Comparison of ENCODE assay signal across 8 mouse cellular contexts in genomic region chr10:27616641-27617415, GRCm38 (mm10). TPM values are rescaled to one million over a fixed set of nuclear protein-coding genes. Genes with fewer than 3 reads are reported as not detected.
DNase-seq lines count a peak whose midpoint lies in the region; ATAC-seq lines count a peak whose summit lies in the region.

No protein-coding gene starts in this region.

- ATAC-seq in forebrain, embryonic 16.5 days, result peak; percentile 43
- peak; percentile 87 for ATAC-seq in limb, embryonic 12.5 days (ENCODE audit: insufficient number of reproducible peaks, insufficient read depth, low FRiP score, low TSS enrichment, low read depth)
- 0 out of 2 replicates have a peak, but pooled peaks have one; percentile 54 for ATAC-seq in midbrain, embryonic 16.5 days

- no peaks in the 10 kb centered on the region for H3K36me3 ChIP-seq in forebrain, embryonic 16.5 days (ENCODE audit: control insufficient read depth, insufficient read depth)
- H3K36me3 ChIP-seq in hindbrain, embryonic 10.5 days, result no peaks in the 10 kb centered on the region
- no peaks in the 10 kb centered on the region for H3K36me3 ChIP-seq in limb, embryonic 12.5 days
- no peaks in the 10 kb centered on the region for H3K36me3 ChIP-seq in midbrain, embryonic 16.5 days (ENCODE audit: control insufficient read depth, insufficient read depth, low read length)

- peak overlapping the region; percentile 34 for H3K4me3 ChIP-seq in forebrain, embryonic 16.5 days (replicated peaks; ENCODE audit: low read length)
- H3K4me3 ChIP-seq in hindbrain, embryonic 10.5 days, result peak overlapping the region; percentile 46
- peak overlapping the region; percentile 49 for H3K4me3 ChIP-seq in limb, embryonic 12.5 days (replicated peaks)
- H3K4me3 ChIP-seq in midbrain, embryonic 16.5 days (ENCODE audit: low read depth, low read length), result peak overlapping the region; percentile 21

- H3K4me2 ChIP-seq in forebrain, embryonic 16.5 days (ENCODE audit: low read length), result peak overlapping the region; percentile 50
- H3K4me2 ChIP-seq in limb, embryonic 12.5 days, result peak overlapping the region; percentile 74
- H3K4me2 ChIP-seq in midbrain, embryonic 16.5 days (ENCODE audit: low read length), result peak overlapping the region; percentile 56

- H3K9me3 ChIP-seq in forebrain, embryonic 16.5 days (ENCODE audit: control insufficient read depth, low read length), result no peaks in the 10 kb centered on the region
- H3K9me3 ChIP-seq in hindbrain, embryonic 10.5 days, result no peaks in the 10 kb centered on the region
- H3K9me3 ChIP-seq in limb, embryonic 12.5 days, result no peaks in the 10 kb centered on the region
- no peaks in the 10 kb centered on the region for H3K9me3 ChIP-seq in midbrain, embryonic 16.5 days (replicated peaks; ENCODE audit: control insufficient read depth, low read length, poor library complexity, severe bottlenecking)

- H3K27ac ChIP-seq in forebrain, embryonic 16.5 days (ENCODE audit: low read length), result no peak overlapping the region
- peak overlapping the region; percentile 73 for H3K27ac ChIP-seq in hindbrain, embryonic 10.5 days
- peak overlapping the region; percentile 92 for H3K27ac ChIP-seq in limb, embryonic 12.5 days
- H3K27ac ChIP-seq in midbrain, embryonic 16.5 days (ENCODE audit: low read length), result no peak overlapping the region

- DNase-seq in urinary bladder, adult 2 months (ENCODE audit: low spot score), result peak; percentile 24
- DNase-seq in urinary bladder, postnatal 10 days (ENCODE audit: low spot score), result no peak
- DNase-seq in hindbrain, embryonic 10.5 days (ENCODE audit: low spot score), result peak; percentile 55
- DNase-seq in yolk sac, embryonic 10.5 days (ENCODE audit: low spot score), result peak; percentile 4
- no peak for DNase-seq in MN1 (ENCODE audit: low spot score)

- 16% methylated on average over 17 of the region's 18 CpGs for WGBS in forebrain, embryonic 16.5 days
- 9% methylated on average over 18 of the region's 18 CpGs for WGBS in hindbrain, embryonic 10.5 days
- WGBS in limb, embryonic 12.5 days, result 2% methylated on average over 18 of the region's 18 CpGs
- WGBS in midbrain, embryonic 16.5 days, result 12% methylated on average over 18 of the region's 18 CpGs

- H3K4me1 ChIP-seq in forebrain, embryonic 16.5 days (replicated peaks; ENCODE audit: control insufficient read depth, insufficient read depth, low read length), result peaks cover 10% of the 10 kb centered on the region
- peaks cover 10% of the 10 kb centered on the region for H3K4me1 ChIP-seq in hindbrain, embryonic 10.5 days (replicated peaks)
- peaks cover 12% of the 10 kb centered on the region for H3K4me1 ChIP-seq in limb, embryonic 12.5 days (replicated peaks)
- 0 out of 2 replicates have a peak, but pooled peaks cover 3% of the 10 kb centered on the region for H3K4me1 ChIP-seq in midbrain, embryonic 16.5 days (ENCODE audit: control insufficient read depth, insufficient read depth, low read length)

- no peaks in the 10 kb centered on the region for H3K27me3 ChIP-seq in forebrain, embryonic 16.5 days (replicated peaks; ENCODE audit: control insufficient read depth, insufficient read depth, low read length)
- H3K27me3 ChIP-seq in hindbrain, embryonic 10.5 days (ENCODE audit: insufficient read depth, poor library complexity, severe bottlenecking), result peaks cover 4% of the 10 kb centered on the region; the same call in 1 of the 2 replicates
- no peaks in the 10 kb centered on the region for H3K27me3 ChIP-seq in limb, embryonic 12.5 days
- H3K27me3 ChIP-seq in midbrain, embryonic 16.5 days (ENCODE audit: control insufficient read depth, insufficient read depth, low read depth, low read length), result no peaks in the 10 kb centered on the region

- peak overlapping the region; percentile 44 for H3K9ac ChIP-seq in forebrain, embryonic 16.5 days (replicated peaks; ENCODE audit: low read depth, low read length)
- peak overlapping the region; percentile 65 for H3K9ac ChIP-seq in limb, embryonic 12.5 days (replicated peaks)
- peak overlapping the region; percentile 12; the same call in 1 of the 2 replicates for H3K9ac ChIP-seq in midbrain, embryonic 16.5 days (ENCODE audit: low read depth, low read length)

RNA-seq across cellular contexts. Expression of gene Lama2, which starts 2.7 kb away (rescaled TPM):
- 36.0 and 45.8 TPM in 2 replicates for polyA plus RNA-seq in urinary bladder, adult 2 months (2012; rRNA removed)
- 3.5 and 5.4 TPM in 2 replicates for polyA plus RNA-seq in forebrain, embryonic 16.5 days (2015; fragmentation: Nextera tagmentation; extraction: Ambion mirVana)
- polyA plus RNA-seq in hindbrain, embryonic 10.5 days (2016; fragmentation: Nextera tagmentation; extraction: Ambion mirVana), result 4.1 and 6.6 TPM in 2 replicates
- 11.6 and 13.3 TPM in 2 replicates for polyA plus RNA-seq in limb, embryonic 12.5 days (2016; fragmentation: Nextera tagmentation; extraction: Ambion mirVana)
- polyA plus RNA-seq in midbrain, embryonic 16.5 days (2015; fragmentation: Nextera tagmentation; extraction: Ambion mirVana), result 3.8 and 3.9 TPM in 2 replicates

Comparison
In these comparisons a context has a peak if more than half of its experiments do, and no peak if none do; other contexts are left out.
1. DNase-seq: peak in urinary bladder, adult 2 months (single experiment), hindbrain, embryonic 10.5 days (single experiment) and yolk sac, embryonic 10.5 days (single experiment); none in urinary bladder, postnatal 10 days (single experiment) and MN1 (single experiment).
2. H3K27ac ChIP-seq: peak in hindbrain, embryonic 10.5 days (single experiment) and limb, embryonic 12.5 days (single experiment); none in forebrain, embryonic 16.5 days (single experiment) and midbrain, embryonic 16.5 days (single experiment).
3. H3K9ac ChIP-seq: peak in every context shown above with its lines; median percentile 65 in limb, embryonic 12.5 days; 44 in forebrain, embryonic 16.5 days; 12 in midbrain, embryonic 16.5 days.
4. Peak in every context shown above with its lines, with median percentiles within 50 percentile points of each other: ATAC-seq, H3K4me2 ChIP-seq and H3K4me3 ChIP-seq.